Mouse (Mus musculus): ENCODE results near the gene Polr2h. TPM values are rescaled to one million over a fixed set of nuclear protein-coding genes. Genes with fewer than 3 reads are reported as not detected.

Gene Polr2h
- total and polyA plus RNA-seq, 3 experiments, result 117 to 183 (median 157) TPM

- Histone ChIP-seq H3K27me3 (replicated peaks) (no peaks in the 10 kb centered on the region), H3K27ac (ENCODE audit: insufficient read depth, low read depth) (peak overlapping the region; percentile 38), H3K4me2 (ENCODE audit: insufficient read depth, low read depth, poor library complexity, severe bottlenecking) (peak overlapping the region; percentile 64), H3K79me2 (replicated peaks; ENCODE audit: control insufficient read depth, extremely low read depth, insufficient read depth, poor library complexity, severe bottlenecking) (peaks cover 47% of the 10 kb centered on the region), H3K36me3 (replicated peaks in 1 of 2; ENCODE audit: control insufficient read depth in 1 of 2, insufficient read depth in 1 of 2, low read length in 1 of 2) (peaks cover 27 to 37% of the 10 kb centered on the region in 2 experiments), H3K4me3 (replicated peaks in 1 of 3; ENCODE audit: low read depth in 2 of 3, low read length in 2 of 3, poor library complexity in 1 of 3) (peak overlapping the region; percentile 75 to 94 (median 87)), H3K9me3 (replicated peaks; ENCODE audit: low read length) (no peaks in the 10 kb centered on the region), H3K4me1 (ENCODE audit: control insufficient read depth in 1 of 2, insufficient read depth in 2 of 2) (peaks cover 15 to 42% of the 10 kb centered on the region in 2 experiments), H3K9ac (ENCODE audit: insufficient read depth, low read depth) (peak overlapping the region; percentile 97)
- TF ChIP-seq USF2 (conservative IDR thresholded peaks at IDR 0.05; ENCODE audit: low read depth, low read length) (peak; percentile 100), RAD21 (IDR thresholded peaks at IDR 0.05; ENCODE audit: low read depth, low read length) (no peak), ZC3H11A (IDR thresholded peaks at IDR 0.05; ENCODE audit: low read depth, low read length) (no peak), USF1 (IDR thresholded peaks at IDR 0.05; ENCODE audit: low read depth, low read length) (peak; percentile 100), CTCF (conservative IDR thresholded peaks at IDR 0.05 in 1 of 2, IDR thresholded peaks at IDR 0.05 in 1 of 2; ENCODE audit: low read depth in 2 of 2, low read length in 2 of 2) (no peak), ELF1 (IDR thresholded peaks at IDR 0.05; ENCODE audit: low read depth, low read length) (peak; percentile 89), CHD2 (IDR thresholded peaks at IDR 0.05; ENCODE audit: low read length) (0 out of 2 replicates have a peak, but pooled peaks have one; percentile 17), BHLHE40 (IDR thresholded peaks at IDR 0.05; ENCODE audit: low read depth, low read length) (peak; percentile 97), GABPA (IDR thresholded peaks at IDR 0.05; ENCODE audit: insufficient replicate concordance, low read depth, low read length) (no peak), ETS1 (conservative IDR thresholded peaks at IDR 0.05; ENCODE audit: low read depth, low read length) (peak; percentile 53), MAX (IDR thresholded peaks at IDR 0.05; ENCODE audit: low read length) (peak; percentile 100), HCFC1 (IDR thresholded peaks at IDR 0.05; ENCODE audit: low read depth, low read length) (peak; percentile 74), EP300 (IDR thresholded peaks at IDR 0.05; ENCODE audit: low read length) (peak; percentile 53; the same call in 1 of the 2 replicates), E2F4 (IDR thresholded peaks at IDR 0.05; ENCODE audit: insufficient replicate concordance, low read depth, low read length) (peak; percentile 42; the same call in 1 of the 2 replicates), MXI1 (IDR thresholded peaks at IDR 0.05; ENCODE audit: low read depth, low read length) (peak; percentile 79), ZMIZ1 (IDR thresholded peaks at IDR 0.05; ENCODE audit: low read depth, low read length) (peak; percentile 93), NELFE (IDR thresholded peaks at IDR 0.05; ENCODE audit: low read depth, low read length) (peak; percentile 96), MAZ (IDR thresholded peaks at IDR 0.05; ENCODE audit: low read depth, low read length) (peak; percentile 86; the same call in 1 of the 2 replicates), IRF4 (IDR thresholded peaks at IDR 0.05; ENCODE audit: low read depth, low read length) (peak; percentile 68), POLR2AphosphoS2 (IDR thresholded peaks at IDR 0.05; ENCODE audit: low read depth, low read length) (peak; percentile 37; the same call in 1 of the 2 replicates), NRF1 (IDR thresholded peaks at IDR 0.05; ENCODE audit: low read depth, low read length) (peak; percentile 90), TCF12 (IDR thresholded peaks at IDR 0.05; ENCODE audit: low read depth, low read length) (peak; percentile 91), TBP (conservative IDR thresholded peaks at IDR 0.05; ENCODE audit: low read depth, low read length) (peak; percentile 26; the same call in 1 of the 2 replicates), POLR2A (IDR thresholded peaks at IDR 0.05; ENCODE audit: low read depth, low read length) (peak; percentile 93), MYC (IDR thresholded peaks at IDR 0.05; ENCODE audit: low read depth, low read length) (peak; percentile 98), MEF2A (IDR thresholded peaks at IDR 0.05; ENCODE audit: borderline replicate concordance, low read depth, low read length) (peak; percentile 67), MAFK (IDR thresholded peaks at IDR 0.05; ENCODE audit: insufficient replicate concordance, low read length) (no peak), SIN3A (IDR thresholded peaks at IDR 0.05; ENCODE audit: low read length) (peak; percentile 82), ZNF384 (IDR thresholded peaks at IDR 0.05; ENCODE audit: low read depth, low read length) (no peak), UBTF (IDR thresholded peaks at IDR 0.05; ENCODE audit: low read depth, low read length) (no peak), KAT2A (IDR thresholded peaks at IDR 0.05; ENCODE audit: insufficient replicate concordance, low read length) (peak; percentile 60; the same call in 1 of the 2 replicates)
- dilution Hi-C loops (cut with MboI; ENCODE audit: extremely low pct_ligation_motif_present, extremely low pct_unique_long_range_greater_than_20kb, low sequenced_read_pairs), result no loop called here
- DNase-seq (ENCODE audit: extremely low read depth), result peak; percentile 96
- in situ Hi-C loops (cut with MboI; ENCODE audit: low pct_ligation_motif_present, low pct_unique_long_range_greater_than_20kb, low sequenced_read_pairs), result no loop called here
These were observed 45.0 kb upstream of the Polr2h start for GRCm38 (mm10) chr16:20672500-20672902.
